Mouse (Mus musculus): ENCODE data around the gene Btnl10. TPM values are rescaled to one million over a fixed set of nuclear protein-coding genes. Genes with fewer than 3 reads are reported as not detected.

Gene Btnl10
- total and polyA plus RNA-seq, 3 experiments, result not detected

GRCm38 (mm10) chr11:58922420-58922819, 4.7 kb downstream of the Btnl10 start:
- in situ Hi-C loops (cut with MboI; ENCODE audit: low pct_ligation_motif_present, low pct_unique_long_range_greater_than_20kb, low sequenced_read_pairs) (loop anchor here (5.0 kb wide), 1 partner anchor 35 kb away; no protein-coding TSS in a partner anchor), dilution Hi-C loops (cut with MboI; ENCODE audit: extremely low pct_ligation_motif_present, extremely low pct_unique_long_range_greater_than_20kb, low sequenced_read_pairs) (no loop called here)
- peak; percentile 58 for DNase-seq (ENCODE audit: extremely low read depth)
- Histone ChIP-seq H3K36me3 (replicated peaks in 1 of 2; ENCODE audit: control insufficient read depth in 1 of 2, insufficient read depth in 1 of 2, low read length in 1 of 2) (no peaks in the 10 kb centered on the region), H3K4me1 (ENCODE audit: control insufficient read depth in 1 of 2, insufficient read depth in 2 of 2) (peaks cover 6 to 17% of the 10 kb centered on the region in 2 experiments), H3K9ac (ENCODE audit: insufficient read depth, low read depth) (no peak overlapping the region), H3K4me2 (ENCODE audit: insufficient read depth, low read depth, poor library complexity, severe bottlenecking) (peak overlapping the region; percentile 25; the same call in 1 of the 2 replicates), H3K27ac (ENCODE audit: insufficient read depth, low read depth) (no peak overlapping the region), H3K27me3 (replicated peaks) (peaks cover 49% of the 10 kb centered on the region), H3K79me2 (replicated peaks; ENCODE audit: control insufficient read depth, extremely low read depth, insufficient read depth, poor library complexity, severe bottlenecking) (no peaks in the 10 kb centered on the region), H3K9me3 (replicated peaks; ENCODE audit: low read length) (no peaks in the 10 kb centered on the region), H3K4me3 (replicated peaks in 1 of 3; ENCODE audit: low read depth in 2 of 3, low read length in 2 of 3, poor library complexity in 1 of 3) (no peak overlapping the region)
- TF ChIP-seq SMC3 (IDR thresholded peaks at IDR 0.05; ENCODE audit: low read depth, low read length), result peak; percentile 47; the same call in 1 of the 2 replicates
- TF ChIP-seq POLR2A (IDR thresholded peaks at IDR 0.05; ENCODE audit: low read depth, low read length), result no peak
- TF ChIP-seq RCOR1 (conservative IDR thresholded peaks at IDR 0.05; ENCODE audit: low read depth, low read length), result no peak
- no peak for TF ChIP-seq TCF12 (IDR thresholded peaks at IDR 0.05; ENCODE audit: low read depth, low read length)
- no peak for TF ChIP-seq ZNF384 (IDR thresholded peaks at IDR 0.05; ENCODE audit: low read depth, low read length)
- peak; percentile 77 for TF ChIP-seq RAD21 (IDR thresholded peaks at IDR 0.05; ENCODE audit: low read depth, low read length)
- TF ChIP-seq CTCF (conservative IDR thresholded peaks at IDR 0.05 in 1 of 2, IDR thresholded peaks at IDR 0.05 in 1 of 2; ENCODE audit: low read depth in 2 of 2, low read length in 2 of 2), result peak in 1 of 2 experiments; percentile 73; a peak in 2 of 4 replicates
- no peak for TF ChIP-seq MXI1 (IDR thresholded peaks at IDR 0.05; ENCODE audit: low read depth, low read length)
- TF ChIP-seq ZKSCAN1 (IDR thresholded peaks at IDR 0.05; ENCODE audit: borderline replicate concordance, low read depth, low read length), result no peak
- TF ChIP-seq MAX (IDR thresholded peaks at IDR 0.05; ENCODE audit: low read length), result no peak
- peak; percentile 55; the same call in 1 of the 2 replicates for TF ChIP-seq IRF4 (IDR thresholded peaks at IDR 0.05; ENCODE audit: low read depth, low read length)
- TF ChIP-seq ELF1 (IDR thresholded peaks at IDR 0.05; ENCODE audit: low read depth, low read length), result 0 out of 2 replicates have a peak, but pooled peaks have one; percentile 2
- TF ChIP-seq MEF2A (IDR thresholded peaks at IDR 0.05; ENCODE audit: borderline replicate concordance, low read depth, low read length), result peak; percentile 13; the same call in 1 of the 2 replicates
- TF ChIP-seq CHD2 (IDR thresholded peaks at IDR 0.05; ENCODE audit: low read length), result no peak

GRCm38 (mm10) chr11:58926651-58927050, 8.9 kb downstream of the Btnl10 start:
- H3K4me3 ChIP-seq (replicated peaks in 1 of 3; ENCODE audit: low read depth in 2 of 3, low read length in 2 of 3, poor library complexity in 1 of 3), result no peak overlapping the region
- H3K9ac ChIP-seq (ENCODE audit: insufficient read depth, low read depth), result no peak overlapping the region
- peaks cover 9 to 14% of the 10 kb centered on the region in 2 experiments for H3K36me3 ChIP-seq (replicated peaks in 1 of 2; ENCODE audit: control insufficient read depth in 1 of 2, insufficient read depth in 1 of 2, low read length in 1 of 2)
- H3K4me2 ChIP-seq (ENCODE audit: insufficient read depth, low read depth, poor library complexity, severe bottlenecking), result no peak overlapping the region
- no peak overlapping the region for H3K27ac ChIP-seq (ENCODE audit: insufficient read depth, low read depth)
- H3K9me3 ChIP-seq (replicated peaks; ENCODE audit: low read length), result no peaks in the 10 kb centered on the region
- H3K27me3 ChIP-seq (replicated peaks), result peaks cover 18% of the 10 kb centered on the region
- dilution Hi-C loops (cut with MboI; ENCODE audit: extremely low pct_ligation_motif_present, extremely low pct_unique_long_range_greater_than_20kb, low sequenced_read_pairs), result no loop called here
- no peaks in the 10 kb centered on the region for H3K79me2 ChIP-seq (replicated peaks; ENCODE audit: control insufficient read depth, extremely low read depth, insufficient read depth, poor library complexity, severe bottlenecking)
- peaks cover 3 to 16% of the 10 kb centered on the region in 2 experiments; a peak in 3 of 4 replicates for H3K4me1 ChIP-seq (ENCODE audit: control insufficient read depth in 1 of 2, insufficient read depth in 2 of 2)
- DNase-seq (ENCODE audit: extremely low read depth), result no peak
- no peak for TF ChIP-seq MXI1 (IDR thresholded peaks at IDR 0.05; ENCODE audit: low read depth, low read length)
- no peak for TF ChIP-seq ELF1 (IDR thresholded peaks at IDR 0.05; ENCODE audit: low read depth, low read length)
- no peak for TF ChIP-seq USF1 (IDR thresholded peaks at IDR 0.05; ENCODE audit: low read depth, low read length)
- no peak for TF ChIP-seq JUN (IDR thresholded peaks at IDR 0.05; ENCODE audit: insufficient read depth, low read depth, low read length)
- no peak for TF ChIP-seq MAFK (IDR thresholded peaks at IDR 0.05; ENCODE audit: insufficient replicate concordance, low read length)
- TF ChIP-seq RAD21 (IDR thresholded peaks at IDR 0.05; ENCODE audit: low read depth, low read length), result no peak
- no peak for TF ChIP-seq POLR2AphosphoS2 (IDR thresholded peaks at IDR 0.05; ENCODE audit: low read depth, low read length)
- no peak for TF ChIP-seq ZNF384 (IDR thresholded peaks at IDR 0.05; ENCODE audit: low read depth, low read length)
- no peak for TF ChIP-seq JUND (conservative IDR thresholded peaks at IDR 0.05; ENCODE audit: low read depth, low read length)
- no peak for TF ChIP-seq BHLHE40 (IDR thresholded peaks at IDR 0.05; ENCODE audit: low read depth, low read length)
- no peak for TF ChIP-seq CHD1 (IDR thresholded peaks at IDR 0.05; ENCODE audit: low read depth, low read length)
- no peak for TF ChIP-seq UBTF (IDR thresholded peaks at IDR 0.05; ENCODE audit: low read depth, low read length)
- no peak for TF ChIP-seq KAT2A (IDR thresholded peaks at IDR 0.05; ENCODE audit: insufficient replicate concordance, low read length)
- no peak for TF ChIP-seq ZKSCAN1 (IDR thresholded peaks at IDR 0.05; ENCODE audit: borderline replicate concordance, low read depth, low read length)
- TF ChIP-seq NELFE (IDR thresholded peaks at IDR 0.05; ENCODE audit: low read depth, low read length), result no peak
- TF ChIP-seq SIN3A (IDR thresholded peaks at IDR 0.05; ENCODE audit: low read length), result no peak
- no peak for TF ChIP-seq MAZ (IDR thresholded peaks at IDR 0.05; ENCODE audit: low read depth, low read length)
- in situ Hi-C loops (cut with MboI; ENCODE audit: low pct_ligation_motif_present, low pct_unique_long_range_greater_than_20kb, low sequenced_read_pairs), result no loop called here
